Mouse (Mus musculus): Measurements from ENCODE around the gene H2-M1. TPM values are rescaled to one million over a fixed set of nuclear protein-coding genes. Genes with fewer than 3 reads are reported as not detected.

Gene H2-M1
- polyA plus RNA-seq (2015; fragmentation: Nextera tagmentation; extraction: Ambion mirVana) = not detected in 2 replicates

- no peak within 1 kb of the TSS for H3K4me2 ChIP-seq
- no peaks in the 10 kb centered on the region for H3K27me3 ChIP-seq (replicated peaks)
- no peak within 1 kb of the TSS for H3K4me3 ChIP-seq
- H3K36me3 ChIP-seq (replicated peaks) = no peaks in the 10 kb centered on the region
- ATAC-seq (replicated peaks) = no peak
- H3K27ac ChIP-seq = no peak within 1 kb of the TSS
- no peak within 1 kb of the TSS for H3K9ac ChIP-seq
- H3K9me3 ChIP-seq = no peaks in the 10 kb centered on the region
- WGBS = 76% methylated on average over 3 of the region's 3 CpGs
- H3K4me1 ChIP-seq = no peaks in the 10 kb centered on the region
These were observed at the start of gene H2-M1 for GRCm38 (mm10) chr17:36672119-36672518. Gene H2-M1, minus strand, starts transcription at chr17:36672219.

- WGBS = 74% methylated on average over 2 of the region's 2 CpGs
- no peaks in the 10 kb centered on the region for H3K27me3 ChIP-seq (replicated peaks)
- no peaks in the 10 kb centered on the region for H3K36me3 ChIP-seq (replicated peaks)
- no peak for ATAC-seq (replicated peaks)
- H3K4me3 ChIP-seq = no peak overlapping the region
- H3K9ac ChIP-seq = no peak overlapping the region
- no peak overlapping the region for H3K27ac ChIP-seq
- no peaks in the 10 kb centered on the region for H3K4me1 ChIP-seq
- no peak overlapping the region for H3K4me2 ChIP-seq
- no peaks in the 10 kb centered on the region for H3K9me3 ChIP-seq
These were observed 25.7 kb upstream of the H2-M1 start for GRCm38 (mm10) chr17:36697693-36698092.

GRCm38 (mm10) chr17:36642566-36642965 lies 29.5 kb downstream of the H2-M1 start, which contains the start of gene H2-M9:
Gene H2-M9, minus strand, starts transcription at chr17:36642666.
- H3K36me3 ChIP-seq (replicated peaks) = no peaks in the 10 kb centered on the region
- no peak for ATAC-seq (replicated peaks)
- 94% methylated on average over 3 of the region's 3 CpGs for WGBS

More at GRCm38 (mm10) chr17:36642566-36642965, 29.5 kb downstream of the H2-M1 start, which contains the start of gene H2-M9:
- no peaks in the 10 kb centered on the region for H3K27me3 ChIP-seq (replicated peaks)
- H3K4me2 ChIP-seq = no peak within 1 kb of the TSS
- no peak within 1 kb of the TSS for H3K4me3 ChIP-seq
- H3K27ac ChIP-seq = no peak within 1 kb of the TSS
- H3K4me1 ChIP-seq = no peaks in the 10 kb centered on the region
- H3K9me3 ChIP-seq = no peaks in the 10 kb centered on the region
- no peak within 1 kb of the TSS for H3K9ac ChIP-seq

Other genes starting within 250 kb of the H2-M1 start
- gene H2-M10.4, start 209.9 kb downstream of the H2-M1 start, polyA plus RNA-seq (2015; fragmentation: Nextera tagmentation; extraction: Ambion mirVana) = not detected in 2 replicates
- not detected in 2 replicates for gene H2-M11, start 125.1 kb downstream of the H2-M1 start, polyA plus RNA-seq (2015; fragmentation: Nextera tagmentation; extraction: Ambion mirVana)
- not detected in 2 replicates for gene H2-M9, start 29.6 kb downstream of the H2-M1 start, polyA plus RNA-seq (2015; fragmentation: Nextera tagmentation; extraction: Ambion mirVana)
- gene H2-M10.5, start 100.7 kb upstream of the H2-M1 start, polyA plus RNA-seq (2015; fragmentation: Nextera tagmentation; extraction: Ambion mirVana) = not detected in 2 replicates
- gene H2-M10.6, start 140.0 kb upstream of the H2-M1 start, polyA plus RNA-seq (2015; fragmentation: Nextera tagmentation; extraction: Ambion mirVana) = not detected in 2 replicates
- 46.1 and 51.7 TPM in 2 replicates for gene Trim26, start 164.9 kb upstream of the H2-M1 start, polyA plus RNA-seq (2015; fragmentation: Nextera tagmentation; extraction: Ambion mirVana)
- 0.79 and 1.2 TPM in 2 replicates for gene Trim15, start 195.0 kb upstream of the H2-M1 start, polyA plus RNA-seq (2015; fragmentation: Nextera tagmentation; extraction: Ambion mirVana)
- gene Trim10, start 197.4 kb upstream of the H2-M1 start, polyA plus RNA-seq (2015; fragmentation: Nextera tagmentation; extraction: Ambion mirVana) = 1.2 and 1.5 TPM in 2 replicates
- gene Trim40, start 217.9 kb upstream of the H2-M1 start, polyA plus RNA-seq (2015; fragmentation: Nextera tagmentation; extraction: Ambion mirVana) = not detected in 2 replicates
- not detected in 2 replicates for gene Trim31, start 225.9 kb upstream of the H2-M1 start, polyA plus RNA-seq (2015; fragmentation: Nextera tagmentation; extraction: Ambion mirVana)